9 mouse cellular contexts compared by ENCODE assay signal in genomic region chr11:79290473-79290872, GRCm38 (mm10). TPM values are rescaled to one million over a fixed set of nuclear protein-coding genes. Genes with fewer than 3 reads are reported as not detected.
A peak's percentile ranks its signal among the peaks of the same experiment; 100 is the strongest.
DNase-seq lines count a peak whose midpoint lies in the region; TF ChIP-seq lines count a peak whose summit lies in the region.
"Had no signal": no experiment of that assay in that cellular context is flagged by ENCODE, and none has a peak within 500 bp of the region (broad histone marks: within the 10 kb centered on the region; RNA-seq: fewer than 3 reads in every experiment).

No protein-coding gene starts in this region.

- 50% methylated on average over 2 of the region's 2 CpGs for WGBS in small intestine, adult 2 months

- no peaks in the 10 kb centered on the region for H3K27me3 ChIP-seq in small intestine, adult 2 months (ENCODE audit: control insufficient read depth, insufficient read depth, low read length)
- H3K27me3 ChIP-seq: embryonic facial prominence, embryonic 12.5 days had no signal

- TF ChIP-seq POLR2A in small intestine, adult 2 months (IDR thresholded peaks at IDR 0.05; ENCODE audit: low read depth, low read length), result no peak

- no peak overlapping the region for H3K4me3 ChIP-seq in small intestine, adult 2 months (ENCODE audit: low read depth, low read length)
- H3K4me3 ChIP-seq: embryonic facial prominence, embryonic 12.5 days had no signal

- H3K4me1 ChIP-seq in small intestine, adult 2 months (ENCODE audit: control insufficient read depth, insufficient read depth, insufficient read length, low read length), result peaks cover 42% of the 10 kb centered on the region

- peak; percentile 62; the same call in 1 of the 2 replicates for TF ChIP-seq CTCF in small intestine, adult 2 months (IDR thresholded peaks at IDR 0.05; ENCODE audit: extremely low read depth, insufficient read length, insufficient replicate concordance, low read depth, low read length)

- peak overlapping the region; percentile 25; the same call in 1 of the 2 replicates for H3K27ac ChIP-seq in small intestine, adult 2 months (ENCODE audit: insufficient read depth, low read depth, low read length)
- H3K27ac ChIP-seq: embryonic facial prominence, embryonic 12.5 days had no signal

- H3K36me3 ChIP-seq in small intestine, adult 2 months (ENCODE audit: control insufficient read depth, insufficient read depth, low read length), result no peaks in the 10 kb centered on the region
- H3K36me3 ChIP-seq: embryonic facial prominence, embryonic 12.5 days had no signal

- peak; percentile 23 to 41 for DNase-seq in left cerebral cortex, postnatal 14 days (ENCODE audit: low spot score in 2 of 2)
- no peak for DNase-seq in left cerebral cortex, adult 11 months (ENCODE audit: low spot score)
- peak; percentile 62 for DNase-seq in ES-CJ7 (ENCODE audit: low read depth, low spot score)
- DNase-seq in adrenal gland, postnatal 36 days, result peak; percentile 38 to 61
- DNase-seq in kidney, postnatal 10 days, result peak; percentile 75
- no peak for DNase-seq in urinary bladder, postnatal 36 days (ENCODE audit: low spot score in 2 of 2)
- no peak for DNase-seq in spleen, postnatal 4 days (ENCODE audit: low spot score in 2 of 2)

- intact Hi-C loops in left cerebral cortex, postnatal 14 days (cut with DNase I), result loop anchor here (2.0 to 5.0 kb wide), 2 partner anchors 66 to 253 kb away; no protein-coding TSS in a partner anchor

RNA-seq across cellular contexts. Expression of gene Gm9964, which starts 6.2 kb away (rescaled TPM):
- 1 to 10 TPM in 1 of 2 experiments, under 1 TPM in 1; 0.68 to 1.3 TPM for total RNA-seq in left cerebral cortex, postnatal 14 days (2021)
- not detected for total RNA-seq in adrenal gland, postnatal 36 days (2021)
- not detected in 2 replicates for polyA plus RNA-seq in small intestine, adult 2 months (2012; rRNA removed)
- polyA plus RNA-seq: embryonic facial prominence, embryonic 12.5 days had no signal

RNA-seq across cellular contexts. Expression of gene Wsb1, which starts 36.0 kb away (rescaled TPM):
- 10 to 100 TPM; 60.8 to 75.4 TPM for total RNA-seq in left cerebral cortex, postnatal 14 days (2021)
- 10 to 100 TPM; 39.2 to 49.4 TPM for total RNA-seq in adrenal gland, postnatal 36 days (2021)
- polyA plus RNA-seq in small intestine, adult 2 months (2012; rRNA removed), result 24.3 and 47.5 TPM in 2 replicates

RNA-seq across cellular contexts. Expression of gene Nf1, which starts 49.0 kb away (rescaled TPM):
- total RNA-seq in left cerebral cortex, postnatal 14 days (2021), result 100 to 1,000 TPM; 112 to 119 TPM
- 10 to 100 TPM; 60.4 to 69.7 TPM for total RNA-seq in adrenal gland, postnatal 36 days (2021)
- polyA plus RNA-seq in small intestine, adult 2 months (2012; rRNA removed), result 3.5 and 7.0 TPM in 2 replicates

Comparison
In these comparisons a context has a peak if more than half of its experiments do, and no peak if none do; other contexts are left out.
1. DNase-seq: peak in left cerebral cortex, postnatal 14 days (2 of 2), ES-CJ7 (single experiment), adrenal gland, postnatal 36 days (2 of 2) and kidney, postnatal 10 days (single experiment); none in left cerebral cortex, adult 11 months (single experiment), urinary bladder, postnatal 36 days (0 of 2) and spleen, postnatal 4 days (0 of 2).